Mouse (Mus musculus) cortical plate, adult 2 months (tissue): ENCODE data around the gene Gstm2. TPM values are rescaled to one million over a fixed set of nuclear protein-coding genes. Genes with fewer than 3 reads are reported as not detected.
"Not testable (repeated sequence)": the region's sequence is repeated elsewhere in the genome, so short reads cannot be mapped to it uniquely, and the experiment has no call there.

Source experiments
- H3K27ac ChIP-seq: fragments of 200-500 bp; 2 replicates; pipeline ENCODE4 v1.5.1; 2012; ENCODE audit warnings: low read length, control low read depth, inconsistent platforms; ENCODE audit not compliant: insufficient read depth
- H3K4me1 ChIP-seq: fragments of 200-500 bp; 2 replicates; pipeline ENCODE4 v1.6.1; 2011; ENCODE audit warnings: low read length; ENCODE audit not compliant: control insufficient read depth, insufficient read depth
- H3K4me3 ChIP-seq: fragments of 200-500 bp; 2 replicates; pipeline ENCODE4 v1.5.1; 2011; ENCODE audit warnings: mild to moderate bottlenecking, low read length, control low read depth; ENCODE audit not compliant: insufficient read depth
- CTCF ChIP-seq: fragments of 200-500 bp; IDR thresholded peaks from 2 replicates; pipeline ENCODE4 v1.5.1; 2011; ENCODE audit warnings: mild to moderate bottlenecking, control low read depth, low read length; ENCODE audit not compliant: insufficient read depth; ENCODE audit errors: extremely low read depth
- POLR2A ChIP-seq: fragments of 200-500 bp; IDR thresholded peaks from 2 replicates; pipeline ENCODE4 v1.6.1; 2011; ENCODE audit warnings: mild to moderate bottlenecking, low read length, control low read depth; ENCODE audit not compliant: insufficient read depth; ENCODE audit errors: extremely low read depth
- polyA plus RNA-seq: library from polyadenylated mRNA; depleted of rRNA; stranded (reverse); fragments of >200 nt; gene quantifications from 2 replicates; pipeline ENCODE4 v1.2.3, GENCODE M21; 2012

Gstm2 gene
- polyA plus RNA-seq, 1 experiment = 5.6 TPM

DNA sequence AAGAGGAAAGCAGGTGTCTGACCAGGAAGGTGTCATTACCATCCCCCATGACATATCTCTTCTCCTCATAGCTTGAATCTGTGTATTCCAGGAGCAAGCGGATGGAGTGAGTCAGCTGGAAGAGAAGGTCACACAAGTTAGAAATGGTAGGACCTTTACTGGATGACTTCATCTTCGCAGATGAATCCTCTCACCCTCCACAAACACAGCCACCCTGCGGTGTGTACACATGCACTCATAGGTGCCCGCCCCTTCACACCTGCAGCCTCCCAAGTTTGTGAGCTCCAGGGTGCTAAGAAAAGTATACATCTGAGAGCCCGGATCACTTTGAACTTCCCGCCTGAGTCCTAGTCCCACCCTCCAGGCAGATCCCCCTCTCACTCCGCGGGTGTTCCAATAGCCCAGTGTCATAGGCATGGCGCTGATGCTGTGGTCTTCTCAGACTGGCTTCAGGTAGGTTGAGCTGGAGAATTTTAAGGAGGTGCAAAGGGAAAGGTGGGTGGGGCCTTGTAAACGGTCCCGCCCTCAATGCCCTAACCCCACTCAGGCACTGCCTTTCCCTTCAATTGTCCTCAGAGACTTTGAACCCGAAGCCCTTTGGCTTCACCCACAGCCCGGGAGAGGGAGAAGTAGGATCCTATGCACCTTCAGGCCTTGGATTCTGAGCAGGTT lies 17.4 kb downstream of the Gstm2 start, which contains the start of gene Gstm3:
TSS of gene Gstm3 (minus strand) at position 560 of the 672 bp plus-strand sequence.
- Histone ChIP-seq H3K4me1 (no peaks in the 10 kb centered on the region), H3K4me3 (no peak within 1 kb of the TSS), H3K27ac (no peak within 1 kb of the TSS)
- TF ChIP-seq CTCF = no peak

DNA sequence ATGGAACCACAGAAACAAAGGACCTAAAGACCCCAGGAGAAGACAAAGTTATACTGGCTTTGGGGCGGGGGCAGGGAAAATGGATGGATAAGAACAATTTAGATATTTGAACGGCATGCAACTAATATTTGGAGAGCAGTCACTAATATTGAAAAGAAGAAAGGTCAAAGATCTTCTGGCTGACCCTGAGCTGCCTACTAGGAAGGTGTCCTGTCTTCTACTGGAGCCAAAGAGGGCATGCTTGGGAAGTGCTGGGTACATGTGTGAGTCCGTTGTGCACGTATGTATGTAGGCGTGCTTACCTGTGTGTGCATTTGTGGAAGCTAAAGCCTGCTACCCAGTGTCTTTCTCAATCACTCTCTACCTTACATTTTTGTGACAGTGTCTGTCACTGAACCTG lies 19.6 kb downstream of the Gstm2 start:
- TF ChIP-seq POLR2A (no peak), CTCF (no peak)
- no peaks in the 10 kb centered on the region for H3K4me1 ChIP-seq
- H3K27ac ChIP-seq = no peak overlapping the region
- H3K4me3 ChIP-seq = no peak overlapping the region

DNA sequence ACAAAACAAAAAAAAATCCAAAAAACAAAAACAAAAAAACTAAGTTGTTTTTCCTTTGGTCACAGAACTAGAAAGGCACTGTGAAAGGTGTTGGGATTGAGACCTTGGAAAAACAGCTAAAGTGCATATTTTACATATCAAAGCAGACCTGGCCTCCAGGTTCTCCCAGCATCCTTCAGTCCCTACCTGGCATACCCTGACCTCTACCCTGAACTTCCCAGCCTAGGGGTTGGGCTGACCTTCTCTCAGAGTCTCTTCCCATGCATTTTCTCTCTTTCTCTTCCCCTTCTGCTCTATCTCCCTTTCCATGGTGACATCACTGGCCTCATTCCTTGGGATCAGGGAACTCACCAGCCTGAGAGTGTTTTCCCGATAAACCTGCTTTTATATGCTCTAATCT lies 20.7 kb downstream of the Gstm2 start:
- no peaks in the 10 kb centered on the region for H3K4me1 ChIP-seq
- no peak overlapping the region for H3K4me3 ChIP-seq
- no peak overlapping the region for H3K27ac ChIP-seq
- TF ChIP-seq CTCF (no peak), POLR2A (no peak)

DNA sequence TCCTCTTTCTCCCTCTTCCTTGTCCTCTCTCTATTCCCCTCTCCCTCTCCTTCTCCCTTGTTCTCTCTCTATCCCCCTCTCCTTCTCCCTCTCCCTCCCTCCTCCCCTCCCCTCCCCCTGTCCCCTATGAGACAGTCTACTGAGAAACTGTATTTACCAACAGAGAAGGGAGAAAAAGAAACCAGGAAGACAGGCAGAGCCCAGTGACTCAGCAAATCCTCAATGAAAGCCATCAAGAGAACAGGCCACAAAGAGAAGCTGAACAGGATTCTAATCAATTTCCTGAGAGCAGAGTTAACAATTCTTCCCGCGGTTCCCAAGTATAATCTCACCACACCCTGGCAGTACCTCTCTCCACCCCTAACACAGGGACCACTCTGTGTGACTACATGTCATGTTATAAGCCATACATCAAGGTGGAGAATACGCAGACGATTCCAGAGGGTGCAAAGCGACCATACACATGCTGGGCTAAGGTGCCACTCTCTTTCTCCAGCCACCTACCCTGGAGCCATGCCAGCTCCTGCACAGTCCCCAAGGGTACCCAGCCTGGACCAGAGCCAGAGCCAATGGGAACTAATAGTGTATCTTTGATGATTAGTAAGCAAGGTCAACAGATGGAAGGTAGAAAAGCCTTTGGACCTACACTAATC lies 21.5 kb downstream of the Gstm2 start:
- no peaks in the 10 kb centered on the region for H3K4me1 ChIP-seq
- TF ChIP-seq POLR2A (no peak), CTCF (no peak)
- no peak overlapping the region for H3K27ac ChIP-seq
- H3K4me3 ChIP-seq = no peak overlapping the region

DNA sequence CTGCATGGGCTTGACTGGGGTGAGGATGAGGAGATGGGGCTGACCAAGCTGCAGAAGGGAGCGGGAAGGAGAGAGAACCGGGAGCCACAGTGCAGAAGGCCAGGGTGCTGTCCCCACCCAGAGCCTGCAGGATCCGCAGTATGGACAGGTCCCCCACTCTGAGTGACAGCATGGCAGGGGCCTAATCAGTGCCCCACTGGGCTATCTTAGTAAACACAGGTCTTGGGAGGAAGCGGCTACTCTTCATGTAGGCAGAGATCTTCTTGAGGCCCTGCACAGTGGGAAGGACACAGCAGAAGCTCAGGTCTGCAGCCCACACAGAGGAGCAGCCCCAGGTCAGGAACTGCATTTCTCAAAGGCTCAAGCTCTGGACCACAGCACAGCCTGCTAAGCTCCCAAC lies 22.2 kb downstream of the Gstm2 start:
- TF ChIP-seq POLR2A (no peak), CTCF (no peak)

DNA sequence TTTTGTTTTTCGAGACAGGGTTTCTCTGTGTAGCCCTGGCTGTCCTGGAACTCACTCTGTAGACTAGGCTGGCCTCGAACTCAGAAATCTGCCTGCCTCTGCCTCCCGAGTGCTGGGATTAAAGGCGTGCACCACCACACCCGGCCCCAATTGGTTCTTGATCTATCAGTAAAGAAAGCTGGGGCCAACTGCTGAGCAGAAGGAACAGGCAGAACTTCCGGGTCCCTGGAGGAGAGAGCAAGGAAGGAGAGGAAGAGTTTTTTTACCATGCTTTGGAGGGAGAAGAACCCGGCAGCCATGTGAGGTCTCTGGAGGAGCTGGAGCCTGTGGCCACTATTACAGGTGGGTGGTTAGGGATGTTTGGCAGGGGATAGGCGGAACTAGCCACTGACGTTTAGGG lies 31.0 kb downstream of the Gstm2 start:
- not testable (repeated sequence) for H3K27ac ChIP-seq, H3K4me3 ChIP-seq, H3K4me1 ChIP-seq

More for the DNA sequence above, 22.2 kb downstream of the Gstm2 start:
- Histone ChIP-seq H3K4me1 (no peaks in the 10 kb centered on the region), H3K27ac (no peak overlapping the region), H3K4me3 (no peak overlapping the region)

DNA sequence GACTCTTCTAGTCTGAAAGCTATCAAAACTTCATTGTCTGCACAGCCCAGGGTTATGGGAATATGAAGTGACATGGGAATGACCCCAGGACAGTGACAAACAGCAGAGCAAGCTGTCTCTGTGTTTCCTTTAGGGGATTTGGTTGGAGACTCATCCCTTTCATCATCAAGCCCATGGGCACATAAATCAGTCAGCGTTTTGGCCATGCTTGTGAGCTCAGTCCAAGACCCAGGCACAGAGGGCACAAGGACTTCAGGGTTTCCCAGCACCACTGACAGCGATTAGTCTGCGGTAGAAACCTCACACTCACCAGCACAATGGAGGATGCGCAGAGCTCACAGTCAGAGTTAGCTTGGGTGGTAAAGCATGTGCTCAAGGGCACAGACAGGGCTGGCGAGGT lies 32.3 kb downstream of the Gstm2 start:
- Histone ChIP-seq H3K4me3 (no peak overlapping the region), H3K4me1 (no peaks in the 10 kb centered on the region), H3K27ac (no peak overlapping the region)
- no peak for TF ChIP-seq POLR2A
- no peak for TF ChIP-seq CTCF

DNA sequence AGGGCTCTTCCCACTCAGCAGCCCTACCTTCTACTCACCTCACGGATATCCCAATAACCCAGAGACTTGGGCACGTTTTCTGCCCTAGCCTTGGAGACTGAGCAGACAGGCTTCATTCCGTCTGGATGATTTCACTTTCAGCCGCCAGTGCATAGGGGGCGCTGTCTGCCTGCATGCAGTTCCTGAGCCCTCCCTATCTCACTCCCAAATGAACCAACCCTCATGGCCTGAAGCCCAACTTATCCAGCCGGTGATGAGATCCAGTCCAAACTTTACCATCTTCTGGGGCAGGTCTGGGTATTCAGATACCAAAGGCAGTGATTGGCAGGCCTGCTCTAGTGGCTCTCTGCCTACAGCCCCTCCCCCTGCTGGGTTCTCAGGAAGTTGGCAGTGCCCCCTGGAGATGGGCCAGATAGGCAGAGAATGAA lies 32.9 kb downstream of the Gstm2 start:
- no peaks in the 10 kb centered on the region for H3K4me1 ChIP-seq
- no peak overlapping the region for H3K4me3 ChIP-seq
- TF ChIP-seq CTCF (peak; percentile 74), POLR2A (no peak)
- no peak overlapping the region for H3K27ac ChIP-seq

DNA sequence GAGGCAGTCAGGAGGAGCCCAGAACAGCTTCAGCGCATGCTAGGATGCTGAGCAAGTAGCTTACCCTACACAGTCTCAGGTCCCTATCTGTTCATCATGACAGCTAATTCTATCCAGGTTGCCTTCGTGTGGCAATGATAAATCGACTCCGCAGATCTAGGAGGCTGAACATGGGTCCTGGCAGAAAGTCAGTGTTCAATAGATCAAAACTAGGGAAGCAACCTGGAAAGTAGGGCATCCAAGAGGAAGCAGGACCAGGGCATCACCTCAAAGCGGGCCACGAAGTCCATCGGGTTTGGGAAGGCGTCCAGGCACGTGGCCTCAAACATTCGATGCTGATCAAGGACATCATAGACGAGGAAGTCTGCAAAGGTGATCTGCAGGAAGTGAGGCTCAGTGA lies 35.7 kb downstream of the Gstm2 start:
- Histone ChIP-seq H3K4me1 (no peaks in the 10 kb centered on the region), H3K4me3 (no peak overlapping the region), H3K27ac (no peak overlapping the region)
- TF ChIP-seq POLR2A = no peak

DNA sequence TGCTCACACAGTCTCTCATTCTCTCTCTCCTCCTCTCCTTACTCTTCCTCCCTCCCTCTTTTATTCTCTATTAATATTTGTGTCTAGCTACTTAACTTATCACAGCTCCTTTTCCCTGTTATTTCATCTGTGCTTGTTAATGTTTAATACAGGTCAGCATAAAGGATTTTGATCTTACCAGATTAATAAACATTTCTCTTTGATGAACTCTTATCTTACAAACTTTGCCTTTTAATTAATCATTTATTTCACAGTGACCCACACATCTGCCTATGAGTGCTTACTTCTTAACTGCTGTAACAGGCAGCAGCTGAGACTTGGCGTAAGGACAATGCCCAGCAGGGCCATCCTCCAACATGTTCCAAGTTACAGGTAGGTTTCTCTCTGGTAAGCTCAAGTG lies 36.8 kb downstream of the Gstm2 start:
- not testable (repeated sequence) for H3K27ac ChIP-seq, H3K4me3 ChIP-seq, H3K4me1 ChIP-seq
